Mouse (Mus musculus) lung, postnatal 0 days (tissue): ENCODE measurements at regions not wholly inside any gene's neighbourhood (a gene's known extent, or its start where the extent isn't known, plus 50 kb on each side); places are given as distances from the start of the nearest gene placed in this dataset.

Experiments
- ATAC-seq: fragments of 200-750 bp; cut with Nextera tagmentation; 2 replicates; pipeline ENCODE4 v1.8.0; 2017; ENCODE audit warnings: moderate library complexity
- DNase-seq: peaks from one replicate; pipeline ENCODE4 v3.0.0-alpha.2; 2016; ENCODE audit warnings: low spot score
- H3K27ac ChIP-seq: fragments of 300-500 bp; sonication (generic); 2 replicates; pipeline ENCODE4 v1.5.1; 2014; ENCODE audit warnings: antibody characterized with exemption, mild to moderate bottlenecking, low read length, mixed read lengths
- H3K27me3 ChIP-seq: fragments of 300-500 bp; sonication (generic); replicated peaks from 2 replicates; pipeline ENCODE4 v1.6.1; 2014; ENCODE audit warnings: low read length, mixed read lengths; ENCODE audit not compliant: insufficient read depth
- H3K36me3 ChIP-seq: fragments of 300-500 bp; sonication (generic); 2 replicates; pipeline ENCODE4 v1.6.1; 2014; ENCODE audit warnings: low read length, mixed read lengths; ENCODE audit not compliant: insufficient read depth
- H3K4me1 ChIP-seq: fragments of 300-500 bp; sonication (generic); 2 replicates; pipeline ENCODE4 v1.6.1; 2014; ENCODE audit warnings: antibody characterized with exemption, low read depth, low read length, mixed read lengths; ENCODE audit not compliant: insufficient read depth
- H3K4me2 ChIP-seq: fragments of 300-500 bp; sonication (generic); replicated peaks from 2 replicates; pipeline ENCODE4 v1.6.1; 2014; ENCODE audit warnings: low read depth, mild to moderate bottlenecking, low read length, moderate library complexity, mixed read lengths
- H3K4me3 ChIP-seq: fragments of 300-500 bp; sonication (generic); 2 replicates; pipeline ENCODE4 v1.5.1; 2014; ENCODE audit warnings: low read depth, low read length
- H3K9ac ChIP-seq: fragments of 300-500 bp; sonication (generic); replicated peaks from 2 replicates; pipeline ENCODE4 v1.6.1; 2014; ENCODE audit warnings: low read depth, mild to moderate bottlenecking
- H3K9me3 ChIP-seq: fragments of 300-500 bp; sonication (generic); 2 replicates; pipeline ENCODE4 v1.6.1; 2016; ENCODE audit warnings: low read length, mixed read lengths
- CTCF ChIP-seq: IDR thresholded peaks from 2 replicates; pipeline ENCODE4 v1.5.1; 2016; ENCODE audit warnings: antibody characterized with exemption, mild to moderate bottlenecking
- EP300 ChIP-seq: IDR thresholded peaks from 2 replicates; pipeline ENCODE4 v1.6.1; 2016; ENCODE audit warnings: antibody characterized with exemption, mild to moderate bottlenecking, control low read depth
- WGBS: fragments of 180-500 bp; shearing (Covaris S2); extraction: QIAGEN DNeasy Blood & Tissue Kit; methylation state at CpG from one replicate; pipeline ENCODE4 v1.1.7; 2014; 5-methylcytosine and 5-hydroxymethylcytosine counted together

DNA sequence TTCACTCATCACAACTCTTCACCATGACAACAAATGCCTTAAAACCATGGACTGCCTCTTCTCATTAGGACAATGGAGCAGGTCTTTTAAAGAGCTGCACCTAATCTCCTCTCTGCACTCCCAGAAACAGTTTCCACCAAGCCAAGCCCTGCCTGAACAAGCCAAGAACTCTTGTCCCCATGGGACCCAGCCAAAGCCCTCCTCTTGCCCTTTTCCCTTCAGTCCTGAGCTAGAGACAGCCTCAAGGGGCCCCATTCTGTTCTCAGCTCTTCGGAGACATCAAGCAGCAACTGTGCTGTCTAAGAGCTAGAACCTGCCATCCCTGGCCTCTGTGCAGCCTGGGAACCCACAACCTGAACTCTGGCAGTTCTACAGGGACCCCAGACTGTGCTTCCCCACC is 345.0 kb upstream of the Irak1bp1 start:
- no peak for DNase-seq
- ATAC-seq: no peak
- TF ChIP-seq EP300 (no peak), CTCF (no peak)
- no peak overlapping the region for H3K4me3 ChIP-seq
- H3K36me3 ChIP-seq: no peaks in the 10 kb centered on the region
- no peak overlapping the region for H3K27ac ChIP-seq
- no peak overlapping the region for H3K4me2 ChIP-seq
- H3K27me3 ChIP-seq: no peaks in the 10 kb centered on the region
- no peak overlapping the region for H3K9ac ChIP-seq
- no peaks in the 10 kb centered on the region for H3K4me1 ChIP-seq
- no peaks in the 10 kb centered on the region for H3K9me3 ChIP-seq
- 75% methylated on average over 1 of the region's 1 CpGs for WGBS

DNA sequence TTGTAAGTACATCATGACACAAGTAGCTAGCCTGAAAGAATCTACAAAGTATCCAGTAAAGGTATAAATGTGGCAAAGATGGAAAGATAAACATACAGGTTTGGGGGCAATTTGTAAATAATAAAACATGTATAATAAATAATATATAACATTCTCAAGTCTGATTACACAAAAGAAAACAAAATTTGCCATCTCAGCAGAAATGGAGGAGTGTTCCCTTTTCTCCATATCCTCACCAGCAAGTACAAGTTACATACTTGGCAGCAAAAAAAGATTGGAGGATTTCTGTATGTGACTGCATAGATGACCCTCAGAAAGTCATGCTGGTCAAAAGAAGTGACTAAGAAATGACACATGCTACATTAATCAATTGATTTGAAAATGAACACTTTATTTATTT is 335.9 kb upstream of the Irak1bp1 start:
- ATAC-seq (no peak), DNase-seq (no peak)
- Histone ChIP-seq H3K27ac (no peak overlapping the region), H3K9ac (no peak overlapping the region), H3K9me3 (no peaks in the 10 kb centered on the region), H3K36me3 (no peaks in the 10 kb centered on the region), H3K4me3 (no peak overlapping the region), H3K4me1 (no peaks in the 10 kb centered on the region), H3K4me2 (no peak overlapping the region), H3K27me3 (no peaks in the 10 kb centered on the region)
- TF ChIP-seq CTCF (no peak), EP300 (no peak)

DNA sequence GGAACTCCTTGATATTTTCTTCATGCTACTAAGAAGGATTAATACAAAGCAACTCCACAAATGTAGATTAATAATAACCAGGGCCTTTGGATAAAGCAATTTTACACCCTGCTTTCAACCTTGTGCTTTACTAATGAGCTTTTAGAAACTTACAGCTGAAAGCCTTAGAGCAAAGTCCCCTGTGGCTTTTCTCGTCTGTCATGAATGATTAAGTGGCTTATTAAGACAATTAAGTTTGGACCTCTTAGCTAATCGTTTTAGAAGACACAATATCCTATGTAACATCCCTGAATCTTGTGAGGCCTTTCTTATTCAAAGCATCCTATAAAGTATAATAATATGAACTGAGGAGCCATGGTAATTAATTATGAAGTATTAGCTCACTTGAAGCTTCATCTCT is 319.3 kb upstream of the Irak1bp1 start:
- Histone ChIP-seq H3K4me1 (no peaks in the 10 kb centered on the region), H3K27me3 (no peaks in the 10 kb centered on the region), H3K9ac (no peak overlapping the region), H3K9me3 (no peaks in the 10 kb centered on the region), H3K36me3 (no peaks in the 10 kb centered on the region), H3K4me3 (no peak overlapping the region), H3K27ac (no peak overlapping the region), H3K4me2 (no peak overlapping the region)
- no peak for DNase-seq
- ATAC-seq: no peak
- 51% methylated on average over 2 of the region's 2 CpGs for WGBS
- TF ChIP-seq CTCF (no peak), EP300 (no peak)

DNA sequence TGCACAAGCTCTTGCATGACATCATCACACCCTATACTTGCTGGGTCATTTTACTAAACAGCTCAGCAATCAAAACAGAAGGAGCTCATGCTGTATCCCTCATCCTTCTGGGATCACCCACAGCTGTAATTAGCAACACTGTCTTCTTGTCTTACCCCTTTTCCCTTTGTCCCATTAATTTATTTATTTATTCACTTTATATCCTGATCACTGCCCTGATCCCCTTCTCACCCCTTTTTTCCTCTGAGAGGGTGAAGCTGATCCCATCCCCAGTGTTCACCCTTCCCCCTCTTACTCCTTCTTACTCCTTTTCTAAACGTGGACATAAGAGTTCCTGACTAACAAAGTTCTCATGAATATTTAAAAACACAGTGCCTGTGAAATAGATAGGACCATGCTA is 310.3 kb upstream of the Irak1bp1 start:
- Histone ChIP-seq H3K4me3 (no peak overlapping the region), H3K4me2 (no peak overlapping the region), H3K36me3 (no peaks in the 10 kb centered on the region), H3K9ac (no peak overlapping the region), H3K4me1 (no peaks in the 10 kb centered on the region), H3K9me3 (no peaks in the 10 kb centered on the region), H3K27ac (no peak overlapping the region), H3K27me3 (no peaks in the 10 kb centered on the region)
- no peak for ATAC-seq
- 25% methylated on average over 1 of the region's 1 CpGs for WGBS
- DNase-seq: no peak
- TF ChIP-seq CTCF: no peak
- TF ChIP-seq EP300: no peak

DNA sequence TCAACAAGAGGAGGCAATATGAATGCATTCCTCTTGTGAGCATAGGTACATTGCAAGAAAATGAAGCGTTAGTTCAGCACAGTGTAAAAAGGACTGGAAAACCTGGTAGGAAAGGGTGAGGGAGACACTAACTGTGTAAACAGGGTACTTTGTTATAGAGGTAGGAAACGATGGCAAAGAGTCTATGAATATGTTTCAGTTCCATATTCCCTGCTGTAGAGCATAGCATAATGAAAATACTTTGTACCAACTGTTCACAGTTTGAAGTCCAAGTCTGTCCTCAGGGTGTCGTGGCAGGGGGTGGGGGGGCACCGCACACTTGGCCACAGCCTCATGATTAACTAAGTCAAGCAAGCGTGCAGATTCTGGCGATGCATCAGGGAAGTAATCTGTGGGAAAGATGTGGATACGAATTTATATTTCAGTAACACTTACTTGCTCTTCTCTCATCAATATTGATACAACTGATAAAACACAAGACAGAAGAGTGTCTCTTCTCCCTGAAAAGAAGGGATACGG is 301.4 kb upstream of the Irak1bp1 start:
- H3K4me1 ChIP-seq: no peaks in the 10 kb centered on the region
- TF ChIP-seq CTCF (no peak), EP300 (no peak)
- H3K4me3 ChIP-seq: no peak overlapping the region
- no peak overlapping the region for H3K27ac ChIP-seq
- H3K4me2 ChIP-seq: no peak overlapping the region
- H3K27me3 ChIP-seq: no peaks in the 10 kb centered on the region
- no peak overlapping the region for H3K9ac ChIP-seq
- DNase-seq (no peak), ATAC-seq (no peak)
- WGBS: 75% methylated on average over 8 of the region's 8 CpGs
- H3K36me3 ChIP-seq: no peaks in the 10 kb centered on the region
- no peaks in the 10 kb centered on the region for H3K9me3 ChIP-seq

DNA sequence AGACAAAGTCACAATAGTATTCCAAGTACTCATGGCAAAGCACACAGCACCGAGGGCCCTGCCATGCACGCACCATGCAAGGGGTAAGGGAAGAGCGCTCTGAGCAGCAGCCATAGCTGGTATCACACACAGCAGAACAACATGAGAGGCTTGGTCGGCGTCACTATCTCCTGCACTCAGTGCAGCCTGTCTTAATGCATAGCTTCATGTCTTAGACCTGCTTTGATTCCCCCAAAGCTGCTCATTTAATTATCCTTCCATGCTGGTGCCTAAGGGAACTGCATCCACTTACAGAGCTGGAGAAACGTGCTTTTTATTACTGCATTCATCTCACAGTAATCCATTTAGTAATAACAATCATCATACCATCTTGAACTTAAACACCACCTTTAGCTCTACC is 276.6 kb upstream of the Irak1bp1 start:
- Histone ChIP-seq H3K36me3 (no peaks in the 10 kb centered on the region), H3K9me3 (no peaks in the 10 kb centered on the region), H3K4me2 (no peak overlapping the region), H3K27ac (no peak overlapping the region), H3K9ac (no peak overlapping the region), H3K27me3 (no peaks in the 10 kb centered on the region), H3K4me3 (no peak overlapping the region), H3K4me1 (no peaks in the 10 kb centered on the region)
- WGBS: 77% methylated on average over 6 of the region's 6 CpGs
- no peak for DNase-seq
- no peak for ATAC-seq
- TF ChIP-seq CTCF (no peak), EP300 (no peak)

DNA sequence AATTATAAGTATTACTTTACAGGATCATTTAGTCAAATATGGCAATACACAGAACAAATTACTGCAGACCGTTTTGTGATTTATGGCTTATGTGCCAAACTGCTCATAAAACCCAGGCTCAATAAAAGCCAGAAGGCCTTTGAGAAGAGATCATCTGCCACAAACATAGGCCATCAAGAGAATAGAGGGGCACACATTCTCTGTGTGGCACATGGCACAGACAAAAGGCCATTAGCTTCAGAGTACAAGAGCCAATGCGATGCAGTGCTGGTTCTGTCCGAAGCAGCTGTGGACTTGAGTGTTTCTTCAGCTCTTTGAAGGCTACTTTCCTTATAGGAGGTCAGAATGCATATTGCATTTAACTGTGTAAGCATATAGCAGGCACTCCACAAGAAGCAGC is 276.1 kb upstream of the Irak1bp1 start:
- no peak for ATAC-seq
- no peaks in the 10 kb centered on the region for H3K9me3 ChIP-seq
- no peaks in the 10 kb centered on the region for H3K36me3 ChIP-seq
- H3K27ac ChIP-seq: no peak overlapping the region
- H3K9ac ChIP-seq: no peak overlapping the region
- no peak for DNase-seq
- H3K4me2 ChIP-seq: no peak overlapping the region
- no peaks in the 10 kb centered on the region for H3K4me1 ChIP-seq
- H3K4me3 ChIP-seq: no peak overlapping the region
- 76% methylated on average over 3 of the region's 3 CpGs for WGBS
- TF ChIP-seq EP300 (no peak), CTCF (no peak)
- no peaks in the 10 kb centered on the region for H3K27me3 ChIP-seq
